Mouse (Mus musculus) MN1 (cell line): ENCODE measurements around the gene Phactr1.
A peak's percentile ranks its signal among the peaks of the same experiment; 100 is the strongest.

Experiments used
- DNase-seq: peaks from one replicate; pipeline ENCODE4 v3.0.0-alpha.2; 2016; ENCODE audit warnings: low spot score

The Phactr1 gene

DNA sequence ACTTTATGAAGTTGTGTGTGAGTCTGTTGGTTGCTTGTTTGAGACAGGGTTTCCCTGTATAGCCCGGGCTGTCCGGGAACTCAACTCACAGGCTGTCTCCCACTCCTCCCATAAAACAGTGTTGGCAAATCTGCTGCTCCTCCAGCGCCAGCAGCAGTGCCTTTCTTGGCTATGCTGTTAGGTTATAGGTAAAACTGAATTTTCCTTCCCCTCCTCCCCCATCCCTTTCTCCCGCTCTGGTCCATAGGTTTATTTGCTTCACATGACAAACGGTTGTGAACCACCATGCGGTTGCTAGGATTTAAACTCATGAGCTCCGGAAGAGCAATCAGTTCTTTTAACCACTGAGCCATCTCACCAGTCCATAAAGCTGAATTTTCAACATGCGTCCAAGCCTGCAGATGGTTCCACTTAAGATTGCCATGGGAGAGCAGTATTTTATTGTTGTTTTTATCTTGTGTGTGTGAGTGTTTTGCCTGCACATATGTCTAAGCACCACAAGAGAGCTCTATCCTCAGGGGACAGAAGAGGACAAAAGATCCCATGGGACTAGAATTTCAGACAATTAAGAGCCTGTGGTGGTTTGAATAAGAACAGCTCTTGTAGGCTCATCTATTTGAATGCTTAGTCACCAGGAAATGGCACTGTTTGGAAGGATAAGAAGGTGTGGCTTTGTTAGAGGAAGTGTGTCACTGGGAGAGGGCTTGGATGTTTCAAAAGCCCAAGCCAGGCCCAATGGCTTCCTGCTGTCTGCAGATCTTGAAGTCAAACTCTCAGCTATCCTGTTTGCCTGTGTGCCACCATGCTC, 503.0 kb downstream of the Phactr1 start:
- DNase-seq = peak; percentile 57

DNA sequence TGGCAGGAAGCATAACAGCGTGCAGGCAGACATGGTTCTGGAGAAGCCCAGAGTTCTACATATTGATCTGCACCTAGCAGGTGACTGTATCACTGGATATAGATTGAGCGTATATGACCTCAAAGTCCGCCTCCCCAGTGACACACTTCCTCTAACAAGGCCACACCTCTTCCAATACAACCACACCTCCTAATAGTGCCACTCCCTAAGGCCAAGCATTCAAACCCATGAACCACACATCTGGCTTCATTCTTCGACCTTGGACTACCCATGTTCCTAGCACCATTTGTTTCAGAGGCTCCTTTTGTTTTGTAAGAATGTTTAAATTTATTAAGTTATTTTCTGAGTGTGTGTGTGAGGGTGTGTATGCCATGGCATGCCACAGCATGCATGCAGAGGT, 507.3 kb downstream of the Phactr1 start:
- no peak for DNase-seq
